Mouse (Mus musculus): ENCODE measurements around the gene Hacd4.

Hacd4 gene

GRCm38 (mm10) chr4:88438326-88438989, at the start of gene Hacd4:
TSS of gene Hacd4 (minus strand) at chr4:88438928.
- DNase-seq, result peak; percentile 18

- no peak for DNase-seq
Observed at GRCm38 (mm10) chr4:88488107-88488506, 49.4 kb upstream of the Hacd4 start.

- DNase-seq, result peak; percentile 9
Observed at GRCm38 (mm10) chr4:88480130-88480529, 41.4 kb upstream of the Hacd4 start.

- DNase-seq, result no peak
Observed at GRCm38 (mm10) chr4:88478809-88479186, 40.1 kb upstream of the Hacd4 start.

- DNase-seq, result no peak
Observed at GRCm38 (mm10) chr4:88478177-88478808, 39.6 kb upstream of the Hacd4 start.

GRCm38 (mm10) chr4:88476511-88477210, 37.9 kb upstream of the Hacd4 start:
- no peak for DNase-seq

GRCm38 (mm10) chr4:88476084-88476483, 37.4 kb upstream of the Hacd4 start:
- DNase-seq, result no peak

GRCm38 (mm10) chr4:88471528-88471927, 32.8 kb upstream of the Hacd4 start:
- no peak for DNase-seq

- DNase-seq, result no peak
Observed at GRCm38 (mm10) chr4:88464574-88464973, 25.8 kb upstream of the Hacd4 start.

- no peak for DNase-seq
Observed at GRCm38 (mm10) chr4:88462981-88463646, 24.4 kb upstream of the Hacd4 start.

- no peak for DNase-seq
Observed at GRCm38 (mm10) chr4:88462501-88462900, 23.8 kb upstream of the Hacd4 start.

- no peak for DNase-seq
Observed at GRCm38 (mm10) chr4:88461315-88461714, 22.6 kb upstream of the Hacd4 start.

- no peak for DNase-seq
Observed at GRCm38 (mm10) chr4:88458673-88459072, 19.9 kb upstream of the Hacd4 start.

GRCm38 (mm10) chr4:88458093-88458492, 19.4 kb upstream of the Hacd4 start:
- no peak for DNase-seq

- peak; percentile 13 for DNase-seq
Observed at GRCm38 (mm10) chr4:88450087-88450765, 11.5 kb upstream of the Hacd4 start.

GRCm38 (mm10) chr4:88448976-88449375, 10.2 kb upstream of the Hacd4 start:
- DNase-seq, result no peak

GRCm38 (mm10) chr4:88440814-88441213, 2.1 kb upstream of the Hacd4 start:
- DNase-seq, result no peak

GRCm38 (mm10) chr4:88439669-88440123, 968 bp upstream of the Hacd4 start:
- DNase-seq, result no peak

GRCm38 (mm10) chr4:88438990-88439329, 232 bp upstream of the Hacd4 start:
- DNase-seq, result no peak

GRCm38 (mm10) chr4:88437917-88438316, 811 bp downstream of the Hacd4 start:
- DNase-seq, result no peak

GRCm38 (mm10) chr4:88437166-88437565, 1.6 kb downstream of the Hacd4 start:
- DNase-seq, result no peak

GRCm38 (mm10) chr4:88436593-88437165, 2.0 kb downstream of the Hacd4 start:
- no peak for DNase-seq
